Mouse (Mus musculus) CH12F3 (cell line): ENCODE measurements around the gene Cdca5.

ENCODE experiments used
- in situ Hi-C: fragments of 300-500 bp; cut with MboI; formaldehyde crosslinking; loops from 2 replicates; pipeline ENCODE4 v1.14.3; 2020; ENCODE audit warnings: low sequenced_read_pairs

Gene Cdca5

DNA sequence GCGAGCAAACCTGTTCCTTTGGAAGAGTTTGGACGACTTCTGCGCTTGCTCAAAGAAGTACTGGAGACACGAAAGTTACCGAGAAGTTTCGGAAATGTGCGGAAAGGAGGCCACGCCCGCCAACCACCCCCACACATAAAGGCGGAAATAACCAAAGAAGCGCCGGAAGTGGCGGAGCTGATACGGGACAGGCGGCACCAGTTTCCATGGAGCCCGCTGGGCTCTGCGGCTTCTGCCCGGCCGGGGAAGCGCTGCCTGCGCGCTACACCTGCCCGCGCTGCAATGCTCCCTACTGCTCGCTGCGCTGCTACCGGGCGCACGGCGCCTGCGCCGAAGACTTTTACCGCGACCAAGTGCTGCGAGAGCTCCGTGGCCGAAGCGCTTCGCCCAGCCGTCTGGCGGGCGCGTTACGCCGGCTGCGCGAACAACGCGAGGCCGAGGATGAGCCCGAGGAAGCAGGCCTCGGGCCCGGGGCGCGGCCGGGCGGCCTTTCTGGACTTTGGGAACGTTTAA is 23.7 kb upstream of the Cdca5 start, which contains the start of gene Znhit2:
Gene Znhit2, plus strand, starts transcription at position 172 of the 513 bp plus-strand sequence.
- in situ Hi-C loops = no loop called here

DNA sequence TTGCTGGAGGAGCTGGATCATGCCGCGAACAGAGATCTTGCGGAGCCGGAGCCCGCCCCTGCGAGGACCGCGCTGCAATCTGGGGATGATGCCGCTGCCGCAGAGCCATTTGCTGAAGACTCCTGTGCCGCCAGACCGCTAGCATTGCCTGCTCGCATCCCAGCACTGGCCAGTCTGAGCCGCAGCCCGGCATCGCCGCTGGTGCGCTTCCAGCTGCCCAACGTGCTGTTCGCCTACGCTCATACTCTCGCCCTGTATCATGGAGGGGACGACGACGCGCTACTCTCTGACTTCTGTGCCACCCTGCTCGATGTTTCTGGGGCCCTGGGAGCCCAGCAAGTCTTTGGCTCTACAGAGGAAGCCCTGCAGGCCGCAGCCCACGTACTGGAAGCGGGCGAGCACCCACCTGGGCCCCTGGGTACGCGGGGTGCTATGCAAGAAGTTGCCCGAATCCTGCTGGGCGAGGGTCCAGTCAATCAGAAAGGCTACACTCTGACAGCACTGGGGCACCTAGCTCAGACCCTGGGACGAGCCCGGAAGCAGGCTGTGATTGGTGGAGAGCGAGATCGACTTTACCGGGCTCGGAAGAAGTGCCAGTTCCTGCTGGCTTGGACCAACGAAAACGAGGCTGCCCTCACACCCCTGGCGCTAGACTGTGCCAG is 23.0 kb upstream of the Cdca5 start:
- in situ Hi-C loops = no loop called here

GRCm38 (mm10) chr19:6062418-6062817 is 22.4 kb upstream of the Cdca5 start:
- in situ Hi-C loops = no loop called here

- in situ Hi-C loops = no loop called here
Measured at GRCm38 (mm10) chr19:6063081-6063480, 21.7 kb upstream of the Cdca5 start.

GRCm38 (mm10) chr19:6066571-6066970 is 18.2 kb upstream of the Cdca5 start:
- in situ Hi-C loops = no loop called here

- in situ Hi-C loops = no loop called here
Measured at GRCm38 (mm10) chr19:6067011-6067723, 17.6 kb upstream of the Cdca5 start.

DNA sequence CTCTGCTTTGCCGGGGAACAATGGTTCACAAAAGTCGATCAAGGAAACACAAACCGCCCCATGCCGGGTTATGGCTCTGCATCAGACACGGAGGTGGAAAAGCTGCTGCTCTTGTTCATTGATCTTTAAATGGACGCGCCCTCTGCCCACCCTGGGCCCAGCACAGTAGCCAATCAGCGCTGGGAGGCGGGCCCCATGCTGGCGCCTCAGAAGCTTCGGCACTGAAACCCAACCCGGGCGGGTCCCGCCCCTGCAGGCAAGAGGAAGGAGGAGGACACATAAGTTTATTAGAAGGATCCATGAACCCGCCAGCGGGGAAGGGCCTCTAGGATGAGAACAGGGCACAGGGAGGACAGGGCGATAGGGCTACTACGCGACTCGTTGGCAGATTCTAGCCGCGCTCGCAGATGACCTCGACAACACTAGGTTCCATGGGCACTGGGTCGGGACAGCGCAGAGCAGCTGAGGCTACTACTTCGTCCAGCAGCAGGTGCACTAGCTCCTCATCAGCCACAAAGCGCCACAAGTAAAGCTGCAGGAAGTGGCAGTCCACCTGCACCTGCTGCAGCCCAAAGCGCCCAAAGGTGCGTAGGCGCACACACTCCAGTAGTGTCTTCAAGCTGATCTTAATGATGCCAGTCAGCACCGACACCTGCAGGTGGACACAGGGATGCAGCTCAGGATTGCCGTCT is 16.9 kb upstream of the Cdca5 start, which contains the start of gene Tm7sf2:
Gene Tm7sf2, minus strand, starts transcription at position 650 of the 692 bp plus-strand sequence.
- in situ Hi-C loops = no loop called here

GRCm38 (mm10) chr19:6068951-6069350 is 15.8 kb upstream of the Cdca5 start:
- in situ Hi-C loops = no loop called here

- in situ Hi-C loops = no loop called here
Measured at GRCm38 (mm10) chr19:6069851-6070250, 14.9 kb upstream of the Cdca5 start.

DNA sequence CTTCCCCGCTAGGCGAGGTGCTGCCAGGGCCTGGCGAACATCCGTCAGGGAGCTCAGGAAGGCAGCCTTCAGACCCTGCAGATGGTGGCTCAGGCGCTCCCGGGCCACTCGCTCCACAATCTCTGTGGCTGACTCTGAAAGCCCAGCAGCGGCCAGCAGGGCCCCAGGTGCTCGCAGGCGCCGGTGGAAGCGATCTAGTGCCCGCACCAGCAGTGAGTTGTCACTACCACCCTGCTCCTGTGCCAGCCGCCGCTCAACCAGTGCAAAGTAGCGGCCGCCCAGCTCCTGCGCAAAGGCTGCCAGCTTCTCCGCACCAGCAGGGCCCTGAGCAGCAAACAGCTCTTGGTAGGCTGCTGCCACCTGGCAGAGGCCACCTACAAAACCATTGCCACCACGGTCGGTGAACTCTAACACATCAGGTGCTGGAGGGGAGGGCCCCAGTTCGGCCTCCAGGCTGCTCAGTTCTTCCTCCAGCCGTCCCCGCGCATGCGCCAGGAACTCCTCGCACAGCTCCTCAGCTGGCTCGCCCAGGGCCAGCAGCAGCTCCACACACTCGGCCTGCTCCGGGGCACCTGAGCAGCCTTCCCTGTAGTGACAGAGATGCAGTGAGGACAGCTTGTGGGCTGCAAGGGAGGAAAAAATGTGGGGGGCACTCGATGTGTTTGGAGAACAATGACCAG is 14.1 kb upstream of the Cdca5 start:
- in situ Hi-C loops = no loop called here

DNA sequence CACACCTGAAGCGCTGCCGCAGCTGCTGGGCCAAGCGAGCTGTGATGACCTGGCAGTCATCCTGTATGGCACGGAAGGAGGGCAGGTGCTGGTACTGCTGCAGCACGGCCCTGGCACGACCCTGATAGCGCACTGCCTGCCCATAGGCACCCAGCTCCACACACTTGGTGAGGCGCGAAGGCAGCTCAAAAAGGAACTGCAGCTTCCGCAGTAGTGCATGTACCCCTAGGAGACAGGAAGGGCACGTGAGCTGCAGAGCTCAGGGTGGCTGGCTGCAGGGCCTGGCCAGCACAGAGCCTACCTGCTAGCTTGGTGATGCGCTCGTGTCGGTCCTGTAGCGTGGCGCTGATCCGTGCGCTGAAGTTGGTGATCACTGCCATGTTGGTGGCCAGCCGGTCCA is 13.5 kb upstream of the Cdca5 start:
- in situ Hi-C loops = no loop called here

DNA sequence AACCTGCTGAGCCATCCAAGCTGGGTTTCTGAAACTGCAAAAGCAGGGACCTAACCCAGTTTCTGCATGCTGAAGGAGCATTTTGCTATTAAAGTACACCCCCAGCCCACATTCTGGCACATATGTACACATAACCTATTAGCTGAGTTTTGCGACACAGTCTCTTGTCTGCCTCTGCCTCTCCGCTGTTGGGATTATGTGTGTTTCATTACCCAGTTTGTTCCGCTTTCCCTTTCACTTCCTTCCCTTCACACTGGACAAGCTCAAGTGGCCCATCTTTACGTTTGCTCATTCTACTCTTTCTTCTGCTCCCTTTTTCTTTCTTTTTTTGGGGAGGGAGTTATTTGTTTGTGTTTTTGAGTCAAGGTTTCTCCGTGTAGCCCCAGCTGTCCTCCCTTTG is 10.9 kb upstream of the Cdca5 start:
- in situ Hi-C loops = no loop called here

- in situ Hi-C loops = no loop called here
Measured at GRCm38 (mm10) chr19:6076564-6077393, 8.0 kb upstream of the Cdca5 start, which contains the start of gene Vps51. Gene Vps51, minus strand, starts transcription at chr19:6077231.

- in situ Hi-C loops = no loop called here
Measured at GRCm38 (mm10) chr19:6079983-6080480, 4.8 kb upstream of the Cdca5 start, which contains the start of gene Tmem262. Gene Tmem262, plus strand, starts transcription at chr19:6080033.

- in situ Hi-C loops = no loop called here
Measured at GRCm38 (mm10) chr19:6082156-6082555, 2.6 kb upstream of the Cdca5 start, which contains the start of gene Gm28374. Gene Gm28374, minus strand, starts transcription at chr19:6082256.

GRCm38 (mm10) chr19:6085417-6085879 is 665 bp downstream of the Cdca5 start:
- in situ Hi-C loops = no loop called here

DNA sequence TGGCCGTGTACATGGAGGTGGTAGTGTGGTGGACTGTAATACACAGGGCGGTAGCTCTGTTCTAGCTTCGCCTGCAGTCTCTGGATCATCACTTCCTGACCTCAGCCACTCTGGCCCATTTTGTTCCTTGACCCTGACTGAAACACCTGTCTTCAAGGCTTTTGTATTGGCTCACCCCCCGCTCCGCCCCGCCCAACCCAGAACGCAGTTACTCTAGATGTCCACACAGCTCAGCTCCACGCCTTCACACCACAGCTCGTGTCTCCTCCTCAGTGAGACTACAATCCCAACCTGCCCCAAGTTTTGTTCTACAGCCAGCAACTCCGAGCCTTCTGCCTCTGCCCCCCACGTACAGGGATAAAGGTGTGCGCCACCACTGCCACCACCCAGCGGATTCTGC is 4.1 kb downstream of the Cdca5 start:
- in situ Hi-C loops = no loop called here

- in situ Hi-C loops = no loop called here
Measured at GRCm38 (mm10) chr19:6094119-6094518, 9.3 kb downstream of the Cdca5 start, which contains the start of gene AC131692.1. Gene AC131692.1, plus strand, starts transcription at chr19:6094419.

DNA sequence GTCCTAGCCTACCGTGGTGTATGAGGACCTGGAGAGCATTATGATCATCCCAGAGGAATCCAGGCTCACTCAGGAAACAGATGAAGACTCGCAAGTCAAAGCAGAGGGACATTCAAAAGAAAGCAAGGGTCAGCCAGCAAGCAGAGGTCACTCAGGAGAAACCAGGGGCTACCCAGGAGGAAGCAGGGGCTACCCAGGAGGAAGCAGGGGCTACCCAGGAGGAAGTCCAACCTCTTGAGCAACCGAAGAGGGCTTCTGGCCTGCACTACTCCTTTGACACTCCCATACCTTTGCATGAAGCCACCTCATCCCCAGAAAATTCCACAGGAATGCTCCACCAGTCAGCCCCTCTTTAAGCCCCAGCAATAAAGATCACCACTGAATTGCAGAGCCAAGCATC is 13.1 kb downstream of the Cdca5 start:
- in situ Hi-C loops = no loop called here
